Mouse (Mus musculus) MN1 (cell line): ENCODE results near the gene Tmed9.
"Not testable (repeated sequence)": the region's sequence is repeated elsewhere in the genome, so short reads cannot be mapped to it uniquely, and the experiment has no call there.

Source experiments
- DNase-seq: peaks from one replicate; pipeline ENCODE4 v3.0.0-alpha.2; 2016; ENCODE audit warnings: low spot score

The Tmed9 gene

DNA sequence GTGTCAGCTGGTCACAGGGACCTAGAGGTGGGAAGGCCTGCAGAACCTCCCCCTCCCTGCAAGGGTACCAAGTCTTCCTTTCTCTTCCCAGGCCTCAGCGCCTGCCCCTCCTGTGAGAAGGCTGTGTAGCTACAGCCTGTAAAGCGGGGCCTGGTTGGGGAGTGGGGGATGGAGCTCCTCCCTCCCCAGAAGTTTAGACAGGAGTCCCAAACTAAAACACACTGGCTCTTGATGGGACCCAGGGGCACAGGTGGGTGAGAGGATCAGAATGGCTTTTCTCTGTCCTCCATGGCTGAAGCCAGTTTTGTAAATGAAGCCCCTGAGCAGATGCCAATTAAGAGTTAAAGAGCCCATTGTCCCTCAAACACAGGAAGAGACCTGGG lies 34.1 kb downstream of the Tmed9 start:
- no peak for DNase-seq

DNA sequence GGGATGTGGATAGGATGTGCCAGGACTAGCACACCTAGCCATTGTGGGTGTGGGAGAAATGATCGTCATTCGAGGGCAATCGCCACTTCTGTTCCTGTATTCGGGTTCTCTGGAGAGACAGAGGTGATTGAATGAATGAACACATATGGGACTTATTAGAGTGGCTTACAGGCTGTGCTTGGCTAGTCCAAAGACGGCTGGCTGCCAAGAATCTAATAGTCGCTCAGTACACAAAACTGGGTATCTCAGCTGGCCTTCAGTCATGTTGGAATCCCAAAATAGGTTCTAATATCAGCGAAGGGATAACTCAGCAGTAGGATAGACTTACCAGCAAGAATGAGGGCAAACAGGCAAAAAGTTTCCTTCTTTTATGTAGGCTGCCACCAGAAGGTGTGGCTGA lies 38.5 kb downstream of the Tmed9 start:
- no peak for DNase-seq

- DNase-seq: no peak
These were observed 39.9 kb downstream of the Tmed9 start for GRCm38 (mm10) chr13:55613471-55613870.

DNA sequence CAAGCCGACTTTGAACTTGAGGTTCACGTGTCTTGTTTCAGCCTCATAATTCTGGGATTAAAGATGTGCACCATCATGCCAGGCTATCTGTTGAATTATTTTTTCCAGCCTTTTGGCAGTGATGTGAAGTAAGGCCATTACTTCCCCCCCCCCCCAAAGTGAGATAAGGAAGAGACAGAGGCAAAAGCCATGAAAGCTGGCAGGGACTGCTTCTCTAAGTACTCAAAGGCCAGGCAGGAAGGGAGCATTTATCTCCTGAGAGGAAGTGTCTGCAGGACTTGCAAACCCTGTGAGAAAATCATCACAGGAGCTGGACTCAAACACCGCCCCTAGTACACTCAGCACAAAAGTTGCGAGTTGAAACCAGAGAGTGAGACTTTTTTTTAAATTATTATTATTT lies 45.8 kb downstream of the Tmed9 start:
- no peak for DNase-seq

- no peak for DNase-seq
These were observed 46.7 kb downstream of the Tmed9 start for GRCm38 (mm10) chr13:55620275-55620674.

DNA sequence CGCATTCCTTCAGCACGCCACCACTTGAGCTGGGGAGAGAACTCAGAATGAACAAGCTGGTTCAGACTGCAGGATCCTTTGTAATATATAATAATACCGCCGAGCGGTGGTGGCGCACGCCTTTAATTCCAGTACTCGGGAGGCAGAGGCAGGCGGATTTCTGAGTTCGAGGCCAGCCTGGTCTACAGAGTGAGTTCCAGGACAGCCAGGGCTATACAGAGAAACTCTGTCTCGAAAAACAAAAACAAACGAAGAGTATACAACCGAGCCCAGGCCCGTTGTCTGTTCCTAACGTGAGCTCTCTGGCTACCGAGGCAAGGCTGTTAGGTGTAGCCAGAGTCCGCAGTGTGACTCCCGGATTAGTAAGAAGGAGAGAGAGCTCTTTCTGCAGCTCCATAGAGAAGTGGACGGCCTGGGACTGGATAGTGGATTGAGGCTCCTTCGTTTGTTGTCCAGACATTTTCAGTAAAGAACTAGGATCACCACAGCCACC lies 48.7 kb downstream of the Tmed9 start:
- DNase-seq: not testable (repeated sequence)

DNA sequence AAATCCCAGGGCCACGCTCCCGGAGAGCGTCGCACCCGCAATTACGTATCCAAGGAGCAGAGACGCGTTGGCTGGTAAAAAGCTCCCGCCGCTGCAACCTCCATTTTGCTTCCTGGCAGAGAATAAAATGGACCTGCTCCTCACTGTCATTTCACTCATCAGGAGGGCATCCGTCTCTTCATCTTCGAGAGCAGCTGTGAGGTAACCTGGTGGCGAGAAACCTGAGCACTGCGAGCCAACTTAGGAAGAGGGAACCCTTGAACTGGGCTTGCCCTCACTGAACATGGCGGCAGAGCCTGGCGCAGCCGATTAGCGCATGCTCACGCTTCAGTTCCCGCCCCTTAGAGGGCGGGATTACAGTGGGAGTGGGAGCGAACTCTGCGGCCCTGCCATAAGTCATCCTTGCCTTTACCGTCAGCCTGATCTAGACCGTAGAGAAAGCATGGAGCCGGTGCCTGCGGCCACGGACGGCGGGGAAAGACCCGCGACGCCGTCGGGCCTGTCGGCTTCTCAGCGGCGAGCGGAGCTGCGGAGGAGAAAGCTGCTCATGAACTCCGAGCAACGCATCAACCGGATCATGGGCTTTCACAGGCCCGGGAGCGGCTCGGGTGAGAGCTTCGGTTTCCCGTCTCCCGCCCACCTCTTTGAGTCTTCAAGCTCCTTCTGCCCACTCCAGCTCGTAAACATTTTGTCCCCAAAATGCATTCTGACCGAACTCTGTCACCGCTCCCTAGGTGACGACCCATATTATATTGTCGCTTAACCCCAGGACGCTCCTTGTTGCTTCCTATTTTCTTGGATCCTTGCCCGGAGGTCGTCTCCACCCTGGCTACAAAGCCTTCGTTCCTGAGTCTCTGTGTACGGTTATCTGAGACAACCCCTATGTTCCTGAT lies 49.4 kb downstream of the Tmed9 start, which contains the start of gene Caml:
TSS of gene Caml (plus strand) at position 357 of the 893 bp plus-strand sequence.
- DNase-seq: peak; percentile 95

GRCm38 (mm10) chr13:55634639-55635127 lies 61.2 kb downstream of the Tmed9 start, which contains the start of gene Ddx46:
TSS of gene Ddx46 (plus strand) at chr13:55635027.
- DNase-seq: peak; percentile 93

GRCm38 (mm10) chr13:55635146-55635571 lies 61.6 kb downstream of the Tmed9 start:
- DNase-seq: peak; percentile 56

- DNase-seq: peak; percentile 38
These were observed 62.9 kb downstream of the Tmed9 start for GRCm38 (mm10) chr13:55636185-55636983.

DNA sequence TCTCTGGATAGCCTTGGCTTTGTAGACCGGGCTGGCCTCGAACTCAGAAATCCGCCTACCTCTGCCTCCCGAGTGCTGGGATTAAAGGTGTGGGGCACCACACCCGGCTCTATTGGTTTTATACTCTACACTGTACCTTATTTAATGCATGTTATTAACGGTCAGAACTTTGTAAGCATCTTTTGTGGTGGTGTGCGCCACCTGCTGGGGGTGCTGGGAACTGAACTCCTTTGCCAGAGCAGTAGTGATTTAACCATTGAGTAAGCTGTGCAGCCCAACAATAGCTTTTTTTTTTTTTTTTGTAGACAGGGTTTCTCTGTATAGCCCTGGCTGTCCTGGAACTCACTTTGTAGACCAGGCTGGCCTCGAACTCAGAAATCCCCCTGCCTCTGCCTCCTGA lies 66.9 kb downstream of the Tmed9 start:
- DNase-seq: peak; percentile 89

DNA sequence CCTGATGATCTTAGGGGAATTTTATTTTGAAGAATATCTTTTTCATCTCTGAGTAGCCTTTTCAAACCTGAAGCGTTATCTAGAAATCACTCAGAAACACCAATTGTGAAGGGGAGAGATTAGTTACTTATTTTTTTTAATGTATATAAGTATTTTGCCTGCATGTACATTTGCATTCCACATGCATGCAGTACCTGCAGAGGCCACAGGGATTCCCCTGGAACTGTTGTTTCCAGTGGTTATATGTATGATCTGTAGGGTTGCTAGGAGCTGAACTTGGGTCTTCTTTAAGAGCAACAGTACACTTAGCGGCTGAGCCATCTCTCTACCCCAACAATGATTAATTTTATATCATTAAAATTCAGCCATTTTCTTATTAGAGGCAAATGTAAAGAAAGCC lies 71.0 kb downstream of the Tmed9 start:
- DNase-seq: peak; percentile 70
